Mouse (Mus musculus): ENCODE measurements around the gene Inpp5b. TPM values are rescaled to one million over a fixed set of nuclear protein-coding genes. Genes with fewer than 3 reads are reported as not detected.
"Not testable (repeated sequence)": the region's sequence is repeated elsewhere in the genome, so short reads cannot be mapped to it uniquely, and the experiment has no call there.

The Inpp5b gene
- 58.0 and 71.4 TPM in 2 replicates for polyA plus RNA-seq (2012; rRNA removed)

DNA sequence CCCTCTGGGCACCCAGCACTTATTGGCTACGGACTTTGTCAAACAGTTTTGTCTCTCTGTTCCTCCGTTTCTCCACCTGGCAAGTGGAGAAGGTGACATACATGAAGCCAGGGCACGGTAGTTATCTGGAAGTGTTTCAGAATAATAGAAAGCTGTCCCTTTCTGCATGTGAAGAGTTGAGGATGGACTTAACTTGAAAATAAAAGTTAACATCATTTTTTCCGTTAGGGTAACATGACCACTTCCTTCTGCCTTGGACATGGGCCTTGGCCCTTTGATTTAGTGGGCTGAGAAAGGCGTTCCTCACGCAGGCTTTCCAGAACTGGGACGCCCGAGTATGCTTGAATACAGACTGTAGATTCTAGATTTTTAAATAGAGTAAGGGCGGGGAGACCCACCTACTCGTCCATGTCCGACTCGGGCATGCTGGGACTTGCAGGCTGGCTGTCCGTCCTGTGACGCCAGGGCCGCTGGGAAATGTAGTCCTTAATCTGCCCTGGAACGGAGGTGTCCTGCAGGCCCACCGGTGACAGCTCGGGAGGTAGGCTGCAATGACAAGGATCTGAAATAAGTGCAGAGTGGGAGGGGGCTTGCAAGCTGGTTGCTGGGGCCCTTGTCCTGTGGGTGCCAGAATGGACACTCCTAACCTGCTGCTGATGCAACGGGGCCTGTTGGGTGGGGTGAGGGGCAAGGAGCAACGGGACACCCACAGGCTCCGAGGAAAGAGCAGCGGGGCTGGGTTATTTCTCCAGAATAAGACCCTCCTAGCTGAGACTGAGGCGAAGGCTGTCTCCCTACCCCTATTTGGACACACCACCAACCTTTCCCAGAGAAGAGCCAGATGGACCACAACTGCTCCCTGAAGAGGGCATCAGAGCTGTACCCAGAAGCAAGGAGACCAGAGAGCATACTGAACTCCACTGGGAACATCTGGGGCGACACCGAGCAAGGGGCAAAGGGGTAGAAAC lies at the start of gene Inpp5b:
Gene Inpp5b, plus strand, starts transcription at position 475 of the 968 bp plus-strand sequence.
- peak; percentile 82 to 89 for DNase-seq (ENCODE audit: extremely low spot score in 1 of 2, low spot score in 1 of 2)

DNA sequence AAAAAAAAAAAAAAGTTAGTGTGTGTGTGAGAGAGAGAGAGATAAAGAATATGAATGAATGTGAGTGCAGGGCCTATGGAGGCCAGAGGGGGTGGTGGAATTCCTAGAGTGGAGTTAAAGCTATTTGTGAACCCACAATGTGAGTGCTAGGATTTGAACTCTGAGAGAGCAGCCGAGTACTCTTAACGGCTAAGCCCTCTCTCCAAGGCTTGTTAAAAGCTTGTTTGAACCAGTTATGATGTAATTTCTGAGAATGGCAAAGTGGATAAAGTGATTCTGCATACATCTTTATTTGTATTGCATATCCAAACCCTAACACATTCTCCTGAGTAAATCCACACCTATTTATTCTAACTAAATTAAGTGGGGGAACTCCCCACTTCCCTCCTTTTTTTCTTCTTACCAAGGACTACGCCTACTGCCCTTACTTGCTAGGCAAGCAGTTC lies 49.2 kb upstream of the Inpp5b start:
- no peak for DNase-seq (ENCODE audit: extremely low spot score in 1 of 2, low spot score in 1 of 2)

DNA sequence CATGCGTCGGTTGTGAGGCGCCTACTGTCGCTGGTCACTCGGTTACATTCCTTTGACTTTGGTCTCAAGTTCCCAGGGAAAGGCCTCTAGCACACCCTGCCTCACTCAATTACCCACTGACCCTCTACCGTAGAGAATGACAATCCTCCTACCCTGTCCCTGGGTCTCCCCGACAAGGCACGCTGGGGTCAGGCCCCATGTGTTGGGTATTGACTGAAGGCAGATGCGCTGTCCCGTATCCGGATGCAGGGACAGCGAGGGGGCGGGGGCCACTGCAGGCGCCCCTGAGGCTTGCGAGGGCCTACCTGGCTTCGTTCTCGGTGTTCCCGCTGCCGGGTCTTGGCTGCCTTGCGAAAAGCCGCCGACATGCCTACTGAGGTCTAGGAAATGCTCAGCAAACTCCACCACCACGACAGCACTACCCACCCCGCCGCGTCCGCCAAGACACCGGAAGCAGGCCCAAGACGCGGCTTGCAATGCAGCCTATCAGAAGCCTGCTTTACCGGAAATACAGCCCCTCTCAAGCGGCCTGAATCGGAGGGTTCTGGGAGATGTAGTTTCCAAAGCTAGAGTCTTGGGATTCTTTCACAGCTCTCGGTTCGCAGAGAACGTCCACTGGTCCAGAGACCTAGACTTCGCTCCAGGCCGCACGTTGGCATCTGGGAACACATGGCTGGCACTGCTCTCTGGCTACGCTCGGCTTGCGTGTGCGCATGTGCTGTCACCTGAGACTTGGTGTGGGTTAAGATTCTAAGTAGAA lies 48.3 kb upstream of the Inpp5b start, which contains the start of gene Utp11:
Gene Utp11, minus strand, starts transcription at position 466 of the 760 bp plus-strand sequence.
- DNase-seq (ENCODE audit: extremely low spot score in 1 of 2, low spot score in 1 of 2) = peak; percentile 78 to 91

GRCm38 (mm10) chr4:124694572-124694971 lies 47.1 kb upstream of the Inpp5b start:
- no peak for DNase-seq (ENCODE audit: extremely low spot score in 1 of 2, low spot score in 1 of 2)

GRCm38 (mm10) chr4:124695786-124696516 lies 45.7 kb upstream of the Inpp5b start:
- no peak for DNase-seq (ENCODE audit: extremely low spot score in 1 of 2, low spot score in 1 of 2)

GRCm38 (mm10) chr4:124699791-124700190 lies 41.9 kb upstream of the Inpp5b start:
- DNase-seq (ENCODE audit: extremely low spot score in 1 of 2, low spot score in 1 of 2) = no peak

DNA sequence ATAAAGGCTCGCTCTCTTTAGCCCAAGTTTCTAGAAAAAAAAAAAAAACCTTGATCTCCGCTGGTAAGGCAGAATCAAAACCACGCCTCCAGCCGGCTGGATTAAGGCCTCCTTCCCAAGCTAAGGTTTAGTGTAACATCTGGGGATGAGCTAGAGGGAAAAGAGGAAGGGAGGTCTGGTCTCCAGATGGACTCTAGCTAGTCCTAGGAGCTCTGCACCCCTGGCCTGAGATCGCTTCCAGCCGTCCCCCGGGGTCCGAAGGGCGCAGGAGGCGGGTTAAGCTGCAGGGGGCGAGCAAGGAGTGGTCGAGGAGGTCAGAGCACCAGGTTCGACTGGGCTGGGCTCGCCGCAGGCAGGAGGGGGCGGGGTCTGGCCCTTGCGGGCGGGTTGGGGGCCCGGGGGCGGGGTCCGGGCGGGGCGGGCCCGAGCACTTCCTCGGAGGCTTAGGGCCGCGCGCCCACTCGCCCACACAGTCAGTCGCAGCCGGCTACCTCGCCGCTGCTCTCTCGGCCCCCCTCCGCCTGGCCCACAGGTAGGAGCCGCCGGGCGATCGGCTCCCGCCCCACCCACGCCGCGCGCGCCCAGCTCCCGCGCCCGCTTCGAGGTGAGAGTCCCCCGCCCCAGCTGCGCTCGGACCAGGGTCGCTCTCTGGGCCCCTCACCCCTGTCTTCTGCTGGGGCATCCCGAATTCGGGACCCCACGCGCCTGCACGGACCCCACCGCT lies 41.2 kb upstream of the Inpp5b start, which contains the start of gene Fhl3:
Gene Fhl3, plus strand, starts transcription at position 454 of the 724 bp plus-strand sequence.
- no peak for DNase-seq (ENCODE audit: extremely low spot score in 1 of 2, low spot score in 1 of 2)

- no peak for DNase-seq (ENCODE audit: extremely low spot score in 1 of 2, low spot score in 1 of 2)
Observed at GRCm38 (mm10) chr4:124701052-124701845, 40.4 kb upstream of the Inpp5b start.

- no peak for DNase-seq (ENCODE audit: extremely low spot score in 1 of 2, low spot score in 1 of 2)
Observed at GRCm38 (mm10) chr4:124701916-124702315, 39.7 kb upstream of the Inpp5b start.

DNA sequence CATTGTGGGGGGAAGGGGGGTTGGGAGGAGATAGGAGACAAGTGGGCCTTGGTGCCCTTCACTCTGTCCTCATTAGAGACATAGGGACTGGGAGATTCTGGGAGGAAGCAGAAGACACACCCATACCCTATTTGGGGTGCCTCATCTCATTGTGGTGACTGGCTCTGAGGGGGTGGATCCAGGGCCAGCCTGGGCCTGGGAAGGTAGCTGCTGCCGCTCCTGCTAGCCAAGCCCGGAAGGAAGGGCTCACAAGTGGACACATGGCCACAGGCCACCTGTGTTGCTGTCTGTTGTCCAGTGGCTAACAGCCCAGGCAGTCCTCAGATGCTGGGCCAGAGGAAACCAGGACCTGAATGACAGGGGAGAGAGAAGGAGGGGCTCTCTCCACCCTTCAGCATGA lies 38.2 kb upstream of the Inpp5b start:
- no peak for DNase-seq (ENCODE audit: extremely low spot score in 1 of 2, low spot score in 1 of 2)

- no peak for DNase-seq (ENCODE audit: extremely low spot score in 1 of 2, low spot score in 1 of 2)
Observed at GRCm38 (mm10) chr4:124703881-124704796, 37.5 kb upstream of the Inpp5b start.

GRCm38 (mm10) chr4:124704797-124705474 lies 36.7 kb upstream of the Inpp5b start:
- DNase-seq (ENCODE audit: extremely low spot score in 1 of 2, low spot score in 1 of 2) = no peak

DNA sequence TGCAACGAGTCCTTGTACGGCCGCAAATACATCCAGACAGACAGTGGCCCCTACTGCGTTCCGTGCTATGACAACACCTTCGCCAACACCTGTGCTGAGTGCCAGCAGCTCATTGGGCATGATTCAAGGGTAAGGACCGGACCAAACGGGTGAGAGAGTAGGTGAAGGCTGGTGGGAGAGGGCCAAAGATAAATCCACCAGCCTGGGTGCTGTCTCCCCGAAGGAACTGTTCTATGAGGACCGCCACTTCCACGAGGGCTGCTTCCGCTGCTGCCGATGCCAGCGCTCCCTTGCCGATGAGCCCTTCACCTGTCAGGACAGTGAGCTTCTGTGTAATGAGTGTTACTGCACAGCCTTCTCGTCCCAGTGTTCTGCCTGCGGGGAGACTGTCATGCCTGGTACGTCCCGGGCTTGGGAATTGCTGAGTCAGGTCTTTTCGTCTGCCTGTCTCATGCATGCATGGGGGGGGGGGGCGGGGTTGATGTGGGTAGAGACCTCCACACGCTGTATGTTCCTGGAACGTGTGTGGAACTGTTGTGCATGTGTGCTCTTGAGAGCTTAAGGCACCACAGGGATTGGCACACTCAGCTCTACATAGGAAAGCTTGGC lies 35.9 kb upstream of the Inpp5b start:
- no peak for DNase-seq (ENCODE audit: extremely low spot score in 1 of 2, low spot score in 1 of 2)

GRCm38 (mm10) chr4:124707381-124708199 lies 34.1 kb upstream of the Inpp5b start:
- DNase-seq (ENCODE audit: extremely low spot score in 1 of 2, low spot score in 1 of 2) = not testable (repeated sequence)

DNA sequence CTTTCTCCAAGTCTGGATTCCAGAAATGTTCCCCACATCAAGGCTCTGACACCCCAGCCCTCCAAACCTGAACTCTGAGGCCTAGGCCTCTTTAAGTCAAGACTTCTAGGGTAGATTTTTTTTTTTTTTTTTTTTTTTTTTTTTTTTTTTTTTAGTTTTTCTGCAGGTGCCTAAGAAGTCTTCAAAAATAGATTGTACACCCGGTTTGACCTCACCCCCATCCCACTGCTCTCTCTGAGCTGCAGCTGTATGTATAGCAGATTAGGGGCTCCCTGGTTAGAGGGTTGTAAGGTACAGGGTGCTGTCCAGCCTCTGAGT lies 33.5 kb upstream of the Inpp5b start:
- not testable (repeated sequence) for DNase-seq (ENCODE audit: extremely low spot score in 1 of 2, low spot score in 1 of 2)

Measured in frontal cortex, adult 2 months (tissue).